Mouse (Mus musculus) liver, postnatal 0 days (tissue): ENCODE measurements around the gene Ak4.

Source experiments
- CTCF ChIP-seq: sonication (generic); IDR thresholded peaks from 2 replicates; pipeline ENCODE4 v1.5.1; 2016; ENCODE audit warnings: antibody characterized with exemption, low read depth
- EP300 ChIP-seq: IDR thresholded peaks from 2 replicates; pipeline ENCODE4 v1.6.1; 2016; ENCODE audit warnings: antibody characterized with exemption, low read depth, mild to moderate bottlenecking

- no peak for TF ChIP-seq CTCF
- peak; percentile 65 for TF ChIP-seq EP300
These were observed 25.8 kb upstream of the Ak4 start for GRCm38 (mm10) chr4:101393292-101393711.
